Mouse (Mus musculus) cerebellum, postnatal 4 days (tissue): ENCODE measurements around the gene Cdk13.
A peak's percentile ranks its signal among the peaks of the same experiment; 100 is the strongest.

Experiments used
- DNase-seq, 2 experiments: peaks; one replicate each; pipeline ENCODE4 v3.0.0; 2022; ENCODE audit warnings: low spot score in 2 of 2, mixed read lengths in 1 of 2

Gene Cdk13

GRCm38 (mm10) chr13:17804909-17805613 lies at the start of gene Cdk13:
Gene Cdk13 (minus strand): TSS chr13:17805097.
- peak; percentile 98 to 99 for DNase-seq

DNA sequence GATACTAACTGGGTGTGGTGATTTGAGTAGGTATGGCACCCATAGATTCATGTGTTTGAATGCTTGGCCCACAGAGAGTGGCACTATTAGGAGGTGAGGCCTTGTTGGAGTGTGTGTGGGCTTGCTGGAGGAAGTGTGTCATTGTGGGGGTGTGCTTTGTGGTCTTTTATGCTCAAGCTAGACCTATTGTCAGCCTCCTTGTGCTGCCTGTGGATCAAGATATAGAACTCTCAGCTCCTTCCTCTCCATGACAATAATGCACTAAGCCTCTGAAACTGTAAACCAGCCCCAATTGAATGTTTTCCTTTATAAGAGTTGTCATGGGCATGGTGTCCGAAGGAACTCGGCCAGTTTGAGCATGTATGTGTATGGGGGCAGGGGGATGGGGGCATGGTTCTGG lies 38.4 kb upstream of the Cdk13 start:
- DNase-seq, result no peak

DNA sequence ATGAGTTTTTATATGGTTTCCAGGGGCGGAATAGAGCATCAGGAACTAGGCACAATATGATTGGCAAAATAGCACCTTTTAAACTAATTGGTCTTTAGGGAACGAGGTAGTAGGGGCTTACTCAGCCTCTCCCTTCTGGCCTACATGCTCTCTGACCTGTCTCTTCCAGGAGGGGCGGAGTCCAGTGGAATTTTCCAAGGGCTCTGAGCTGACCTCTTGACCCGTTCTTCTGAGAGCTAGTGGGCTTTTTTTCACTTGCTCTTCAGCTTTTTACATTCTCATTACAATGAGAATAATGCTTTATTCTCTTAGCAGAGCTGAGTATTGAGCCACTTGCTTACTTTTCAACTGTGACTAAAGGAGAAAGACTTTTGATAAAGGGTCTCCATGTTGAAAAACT lies 37.9 kb upstream of the Cdk13 start:
- no peak for DNase-seq

DNA sequence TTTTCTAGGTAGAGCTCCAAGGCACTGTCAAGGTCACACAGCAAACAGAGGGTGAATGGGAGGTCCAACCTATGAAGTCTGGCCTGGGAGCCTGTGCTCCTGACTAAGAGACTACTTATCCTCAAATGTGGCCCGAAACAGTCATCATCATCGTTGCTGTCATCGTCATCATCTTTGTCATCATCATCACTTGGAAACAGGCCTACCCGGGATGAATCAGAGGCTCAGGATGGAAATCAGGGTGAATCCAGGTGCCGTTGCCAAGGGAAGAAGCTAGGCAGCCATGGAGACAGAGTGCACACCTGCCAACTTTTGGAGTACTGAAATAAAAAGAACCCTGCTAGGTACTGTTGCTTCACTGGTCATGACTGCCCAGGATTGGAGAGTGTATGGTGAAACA lies 34.2 kb upstream of the Cdk13 start:
- no peak for DNase-seq

GRCm38 (mm10) chr13:17838484-17838851 lies 33.6 kb upstream of the Cdk13 start:
- peak; percentile 46 to 60 for DNase-seq

- peak in 1 of 2 experiments; percentile 32 for DNase-seq
Observed at GRCm38 (mm10) chr13:17837610-17838483, 33.0 kb upstream of the Cdk13 start.

GRCm38 (mm10) chr13:17836808-17837207 lies 31.9 kb upstream of the Cdk13 start:
- DNase-seq, result no peak

GRCm38 (mm10) chr13:17832940-17833339 lies 28.0 kb upstream of the Cdk13 start:
- no peak for DNase-seq

GRCm38 (mm10) chr13:17817226-17817625 lies 12.3 kb upstream of the Cdk13 start:
- DNase-seq, result no peak

- no peak for DNase-seq
Observed at GRCm38 (mm10) chr13:17805614-17805975, 698 bp upstream of the Cdk13 start.

DNA sequence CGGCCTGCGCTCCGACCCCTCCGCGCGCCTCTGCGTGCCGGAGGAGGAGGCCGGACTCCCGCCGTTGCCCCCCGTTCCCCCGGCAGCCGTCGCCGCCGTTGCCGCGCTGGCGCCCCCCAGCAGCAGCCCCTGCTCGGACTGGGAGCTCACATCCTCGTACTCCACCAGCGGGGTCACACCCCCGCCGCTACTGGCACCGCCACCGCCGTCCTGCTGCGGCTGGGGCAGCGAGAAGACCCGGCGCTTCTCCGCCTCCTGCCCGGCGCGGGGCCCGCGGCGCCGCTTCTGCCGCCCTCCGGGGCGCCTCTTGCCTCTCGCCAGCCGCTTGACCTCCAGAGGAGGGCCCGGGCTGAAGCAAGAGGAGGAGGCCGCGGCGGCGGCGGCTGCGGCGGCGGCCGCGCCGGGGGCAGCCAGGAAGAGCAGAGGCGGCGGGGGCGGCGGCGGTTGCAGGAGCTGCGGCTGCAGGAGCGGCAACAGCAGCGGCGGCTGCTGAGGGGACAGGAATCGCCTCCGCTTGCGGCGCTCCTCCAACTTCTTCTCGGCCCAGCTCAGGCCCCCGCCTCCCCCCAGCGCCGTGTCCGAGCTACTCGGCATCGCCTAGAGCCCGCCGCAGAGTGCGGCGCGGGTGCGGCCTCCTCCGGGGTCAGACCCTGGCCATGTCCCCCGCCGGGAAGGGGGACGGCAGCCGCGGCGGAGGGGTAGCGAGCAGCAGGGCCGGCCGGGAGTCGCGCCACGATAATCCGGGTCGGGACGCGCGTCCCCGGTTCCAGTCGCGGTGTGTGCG lies 647 bp downstream of the Cdk13 start:
- DNase-seq, result peak; percentile 23 to 60

GRCm38 (mm10) chr13:17803331-17804057 lies 1.4 kb downstream of the Cdk13 start:
- DNase-seq, result peak; percentile 44 to 69

- DNase-seq, result no peak
Observed at GRCm38 (mm10) chr13:17802880-17803279, 2.0 kb downstream of the Cdk13 start.

- no peak for DNase-seq
Observed at GRCm38 (mm10) chr13:17799735-17800134, 5.2 kb downstream of the Cdk13 start.

DNA sequence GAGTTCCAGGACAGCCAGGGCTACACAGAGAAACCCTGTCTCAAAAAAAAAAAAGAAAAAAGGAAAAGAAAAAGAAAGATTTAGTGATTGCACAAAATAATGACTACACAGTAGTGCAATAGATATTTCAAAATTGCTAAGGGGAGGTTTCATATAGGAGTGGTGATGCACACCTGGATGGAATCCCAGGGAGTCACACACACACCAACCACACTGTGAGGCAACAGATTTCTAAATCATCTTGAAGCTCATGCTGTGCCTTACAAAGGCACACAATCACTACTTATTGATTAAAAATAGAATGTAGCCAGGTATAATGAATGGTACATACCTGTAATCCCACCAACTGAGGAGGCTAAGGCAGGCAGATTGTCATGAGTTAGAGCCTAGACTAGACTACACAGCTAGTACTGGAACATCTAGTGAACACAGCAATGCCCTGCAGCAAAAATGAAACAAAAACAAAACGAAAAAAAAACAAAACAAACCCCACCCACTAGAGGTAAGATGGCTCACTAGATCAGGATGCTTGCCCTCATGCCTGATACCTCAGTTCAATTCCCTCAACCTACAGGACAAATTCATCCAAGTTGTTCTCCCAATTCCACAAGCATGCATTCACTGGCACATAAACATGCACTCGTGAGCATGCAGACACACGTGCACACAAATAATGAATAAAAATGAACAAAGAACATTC lies 9.0 kb downstream of the Cdk13 start:
- DNase-seq, result no peak

- no peak for DNase-seq
Observed at GRCm38 (mm10) chr13:17783643-17784042, 21.3 kb downstream of the Cdk13 start.

DNA sequence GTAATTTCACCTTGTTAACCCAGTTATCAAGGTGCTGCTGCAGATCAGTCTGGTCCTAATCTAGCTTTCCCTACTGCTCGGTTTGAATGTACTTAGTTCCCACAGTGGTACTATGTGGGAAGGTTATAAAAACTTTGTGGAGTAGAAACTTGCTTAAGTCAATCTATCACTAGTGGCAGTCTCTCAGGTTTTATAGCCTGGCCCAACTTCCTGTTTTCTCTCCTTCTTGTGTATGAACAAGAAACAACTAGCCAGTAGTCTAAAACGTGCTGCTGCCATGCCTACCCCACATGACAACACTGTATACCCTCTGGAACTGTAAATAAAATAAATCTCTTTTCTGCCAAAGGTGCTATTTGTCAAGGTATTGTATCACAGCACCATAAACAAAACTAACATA lies 25.0 kb downstream of the Cdk13 start:
- DNase-seq, result no peak

- DNase-seq, result no peak
Observed at GRCm38 (mm10) chr13:17776303-17776702, 28.6 kb downstream of the Cdk13 start.

- DNase-seq, result no peak
Observed at GRCm38 (mm10) chr13:17775364-17775763, 29.5 kb downstream of the Cdk13 start.

DNA sequence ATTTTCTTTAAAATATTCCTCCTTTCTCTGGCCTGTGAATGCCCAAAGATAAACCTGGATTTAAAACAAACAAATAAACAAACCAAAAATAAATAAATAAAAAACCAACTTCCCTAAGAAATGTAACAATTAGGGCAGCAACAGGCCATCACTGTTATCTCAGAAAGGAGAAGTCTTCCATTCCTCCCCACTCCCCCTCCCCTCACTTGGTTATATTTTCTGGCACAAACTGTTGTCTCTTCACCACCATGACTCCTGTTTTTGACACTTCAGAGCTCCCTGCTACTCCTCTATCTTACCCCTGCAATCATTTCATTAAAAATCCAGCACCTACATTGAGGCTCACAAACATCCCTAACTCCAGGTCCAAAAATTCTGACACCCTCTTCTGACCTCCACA lies 31.8 kb downstream of the Cdk13 start:
- DNase-seq, result no peak

DNA sequence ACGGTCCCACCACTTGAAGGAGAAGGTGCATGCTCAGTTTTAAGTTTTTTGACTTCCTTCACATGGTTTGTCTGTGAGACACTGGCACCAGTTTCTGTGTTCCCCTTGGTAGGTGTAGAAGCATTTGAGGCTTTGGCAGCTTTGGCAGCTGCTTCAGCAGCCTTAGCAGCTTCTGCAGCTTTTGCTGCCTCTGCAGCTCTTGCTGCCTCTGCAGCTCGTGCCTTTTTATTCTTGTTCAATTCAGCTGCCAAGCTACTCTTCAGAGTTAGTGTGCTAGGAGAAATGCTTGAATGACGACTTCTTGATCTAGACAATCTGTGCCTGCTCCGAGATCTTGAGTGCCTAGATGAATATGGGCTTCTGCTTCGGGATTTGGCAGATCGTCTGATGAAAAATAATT lies 32.3 kb downstream of the Cdk13 start:
- DNase-seq, result no peak
